Mouse (Mus musculus) lung, adult 2 months (tissue): ENCODE measurements around the gene Cse1l. TPM values are rescaled to one million over a fixed set of nuclear protein-coding genes. Genes with fewer than 3 reads are reported as not detected.

Experiments used
- DNase-seq: peaks from one replicate; pipeline ENCODE4 v3.0.0; 2022
- H3K4me1 ChIP-seq: fragments of 200-500 bp; 2 replicates; pipeline ENCODE4 v1.6.1; 2011; ENCODE audit warnings: low read length; ENCODE audit not compliant: control insufficient read depth, insufficient read depth
- H3K4me3 ChIP-seq: fragments of 200-500 bp; replicated peaks from 2 replicates; pipeline ENCODE3; 2011; ENCODE audit warnings: low read depth, mild to moderate bottlenecking, control low read depth, low read length; ENCODE audit errors: extremely low read depth
- CTCF ChIP-seq: fragments of 200-500 bp; IDR thresholded peaks from 2 replicates; pipeline ENCODE4 v1.5.1; 2011; ENCODE audit warnings: mild to moderate bottlenecking, low read length, control low read depth; ENCODE audit not compliant: insufficient read depth
- POLR2A ChIP-seq: fragments of 200-500 bp; IDR thresholded peaks from 2 replicates; pipeline ENCODE4 v1.6.1; 2011; ENCODE audit warnings: low read depth, mild to moderate bottlenecking, control low read depth, low read length, borderline replicate concordance; ENCODE audit errors: extremely low read depth
- WGBS: fragments of 180-500 bp; shearing (Covaris S2); methylation state at CpG from one replicate; pipeline ENCODE4 v1.1.7; 2018; 5-methylcytosine and 5-hydroxymethylcytosine counted together
- polyA plus RNA-seq: library from polyadenylated mRNA; depleted of rRNA; stranded (reverse); fragments of >200 nt; gene quantifications from 2 replicates; pipeline ENCODE4 v1.2.3, GENCODE M21; 2012

Cse1l gene
- polyA plus RNA-seq, 1 experiment = 12.2 TPM

DNA sequence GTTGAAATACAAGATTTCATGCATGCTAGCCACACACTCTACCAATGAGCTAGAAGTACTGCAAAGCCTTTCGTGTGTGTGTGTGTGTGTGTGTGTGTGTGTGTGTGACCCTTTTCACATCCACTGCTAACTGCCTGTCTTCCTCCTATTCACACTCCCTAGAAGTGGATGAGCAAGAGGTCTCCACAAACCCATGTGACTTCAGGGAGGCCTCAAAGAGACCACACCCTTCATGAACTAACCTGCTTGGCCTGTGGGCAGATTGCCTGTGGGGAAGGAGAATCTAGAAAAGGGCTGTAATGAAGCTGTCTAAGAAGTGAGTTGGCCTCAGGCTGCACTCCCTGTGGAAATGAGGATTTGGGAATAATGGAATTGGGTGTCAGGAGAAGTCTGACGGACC is 6.7 kb upstream of the Cse1l start:
- WGBS = 86% methylated on average over 2 of the region's 2 CpGs
- Histone ChIP-seq H3K4me3 (no peak overlapping the region), H3K4me1 (no peaks in the 10 kb centered on the region)
- no peak for DNase-seq
- TF ChIP-seq POLR2A = no peak
- no peak for TF ChIP-seq CTCF

DNA sequence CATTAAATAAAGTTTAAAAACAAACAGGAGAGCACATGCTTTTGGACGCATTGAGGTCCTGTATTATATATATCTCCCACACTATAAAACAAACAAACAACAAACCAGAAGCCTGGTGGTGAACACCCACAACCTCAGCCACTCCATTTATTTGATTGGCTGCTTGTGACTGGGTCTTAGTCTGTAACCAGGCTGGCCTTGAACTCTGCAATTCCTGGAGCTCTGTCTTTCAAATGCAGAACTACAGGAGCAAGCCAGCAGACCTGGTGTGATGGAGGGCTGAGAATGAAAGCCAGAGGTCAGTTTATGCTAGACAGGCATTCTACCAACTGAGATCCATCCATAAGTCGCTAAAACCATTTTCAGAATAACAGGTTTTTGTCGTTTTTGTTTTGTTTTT is 6.1 kb upstream of the Cse1l start:
- TF ChIP-seq CTCF (no peak), POLR2A (no peak)
- no peak for DNase-seq
- Histone ChIP-seq H3K4me3 (no peak overlapping the region), H3K4me1 (no peaks in the 10 kb centered on the region)
- 68% methylated on average over 3 of the region's 3 CpGs for WGBS

DNA sequence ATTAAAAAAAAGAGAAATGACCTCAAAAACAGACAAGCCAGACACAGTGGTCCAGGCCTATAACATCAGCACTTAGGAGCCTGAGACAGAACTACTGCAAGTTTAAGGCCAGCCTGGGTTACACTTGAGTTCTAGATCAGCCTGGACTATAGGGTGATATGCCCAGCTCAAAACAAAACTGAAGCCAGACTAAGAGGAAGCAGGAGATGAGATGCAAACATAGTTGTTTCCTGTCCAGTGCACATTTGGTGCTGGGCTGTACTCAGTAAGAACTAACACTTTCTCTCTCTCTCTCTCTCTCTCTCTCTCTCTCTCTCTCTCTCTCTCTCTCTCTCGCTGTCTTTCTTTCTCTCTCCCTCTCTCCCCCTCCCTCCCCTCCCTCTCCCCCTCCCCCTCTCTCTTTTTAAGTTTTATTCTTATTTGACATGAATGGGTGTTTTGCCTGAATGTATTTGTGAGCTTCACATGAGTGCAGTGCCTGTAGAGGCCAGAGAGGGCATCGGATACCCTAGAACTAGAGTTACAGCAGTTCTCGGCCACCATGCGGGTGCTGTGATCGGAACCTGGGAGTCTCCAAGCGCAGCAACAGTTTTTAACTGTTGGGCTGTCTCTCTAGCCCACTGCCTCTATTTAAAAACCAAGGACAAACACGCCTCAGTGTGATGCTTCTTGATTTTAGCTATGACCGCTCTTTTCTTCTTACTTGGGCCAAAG is 4.9 kb upstream of the Cse1l start:
- TF ChIP-seq CTCF = no peak
- TF ChIP-seq POLR2A = no peak
- H3K4me1 ChIP-seq = no peaks in the 10 kb centered on the region
- 84% methylated on average over 8 of the region's 8 CpGs for WGBS

DNA sequence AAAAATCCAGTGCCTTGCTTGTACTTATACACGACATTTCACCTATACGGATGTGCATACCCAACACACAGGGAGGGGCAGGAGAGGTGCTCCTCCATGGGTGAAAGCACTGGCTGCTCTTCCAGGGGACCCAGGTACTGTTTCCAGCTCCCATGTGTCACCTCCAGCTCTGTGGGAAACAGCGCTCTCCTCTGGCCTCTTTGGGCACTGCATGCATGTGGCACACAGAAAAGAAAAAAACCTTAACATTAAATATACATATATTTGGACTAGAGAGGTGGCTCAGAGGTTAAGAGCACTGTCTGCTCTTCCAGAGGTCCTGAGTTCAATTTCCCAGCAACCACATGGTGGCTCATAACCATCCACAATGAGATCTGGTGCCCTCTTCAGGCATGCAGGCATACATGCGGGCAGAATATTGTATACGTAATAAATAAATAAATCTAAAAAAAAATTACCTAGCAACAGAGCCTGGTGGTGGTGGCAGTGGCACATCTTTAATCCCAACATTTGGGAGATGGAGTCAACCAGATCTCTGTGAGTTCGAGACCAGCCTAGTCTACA is 2.0 kb upstream of the Cse1l start:
- DNase-seq = no peak
- Histone ChIP-seq H3K4me3 (no peak overlapping the region), H3K4me1 (no peaks in the 10 kb centered on the region)
- TF ChIP-seq CTCF (peak; percentile 22; the same call in 1 of the 2 replicates), POLR2A (no peak)
- WGBS = 84% methylated on average over 6 of the region's 6 CpGs

More for the DNA sequence above, 4.9 kb upstream of the Cse1l start:
- no peak for DNase-seq
- H3K4me3 ChIP-seq = no peak overlapping the region

DNA sequence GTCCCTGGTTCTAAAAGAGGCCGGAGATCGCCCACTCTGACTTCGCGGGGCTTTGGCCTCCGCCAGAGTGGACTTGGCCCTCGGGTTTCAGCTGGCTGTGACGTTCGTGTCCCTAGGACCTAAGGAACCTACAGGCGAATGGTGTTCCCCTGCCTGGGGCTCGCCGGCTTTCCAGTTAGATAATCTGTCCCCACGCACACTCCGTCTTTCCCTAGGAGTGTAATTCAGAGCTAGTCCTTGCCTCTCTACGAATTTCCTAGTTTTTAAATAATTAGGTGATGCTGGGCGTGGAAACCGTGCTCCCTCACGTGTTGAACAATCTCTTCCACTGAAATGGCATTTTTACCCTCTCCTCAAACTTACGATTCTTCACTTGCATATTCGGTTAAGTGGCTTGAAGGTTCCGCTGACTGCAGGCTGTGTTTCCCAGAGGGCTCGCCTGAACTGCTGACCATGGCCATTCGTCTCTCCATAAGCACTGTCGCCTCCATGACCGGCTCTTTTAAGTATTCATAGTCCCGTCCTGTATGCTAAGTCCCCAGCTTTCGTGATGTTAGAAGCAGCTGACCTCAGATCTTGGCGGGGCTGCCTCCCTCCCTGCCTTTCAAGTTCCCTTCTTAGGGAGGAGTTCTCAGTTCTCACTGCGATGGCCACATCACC is 813 bp downstream of the Cse1l start:
- Histone ChIP-seq H3K4me1 (no peaks in the 10 kb centered on the region), H3K4me3 (peak overlapping the region; percentile 93)
- no peak for DNase-seq
- no peak for TF ChIP-seq POLR2A
- no peak for TF ChIP-seq CTCF
- WGBS = under 1% methylated on average over 28 of the region's 28 CpGs

DNA sequence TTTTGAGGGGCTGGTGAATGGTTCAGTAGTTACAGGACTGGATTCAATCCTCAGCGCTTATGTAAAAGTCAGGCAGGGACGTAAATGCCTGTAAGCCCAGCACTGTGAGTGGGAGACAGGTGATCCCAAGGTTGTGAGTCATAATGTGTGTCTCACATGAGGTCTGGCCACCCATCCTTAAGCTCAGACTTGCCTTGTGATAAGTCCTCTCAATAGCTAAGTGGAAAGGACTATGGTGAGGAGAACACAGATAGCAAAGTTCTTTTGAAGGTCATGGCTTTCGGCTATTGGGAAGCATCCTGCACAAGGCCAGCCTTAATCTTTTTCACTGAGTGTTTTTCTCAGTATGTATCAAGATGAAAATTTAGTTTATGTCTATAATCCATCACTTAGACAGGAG is 3.9 kb downstream of the Cse1l start:
- TF ChIP-seq CTCF = no peak
- TF ChIP-seq POLR2A = no peak
- 91% methylated on average over 3 of the region's 3 CpGs for WGBS
- Histone ChIP-seq H3K4me3 (no peak overlapping the region), H3K4me1 (no peaks in the 10 kb centered on the region)
- DNase-seq = no peak

DNA sequence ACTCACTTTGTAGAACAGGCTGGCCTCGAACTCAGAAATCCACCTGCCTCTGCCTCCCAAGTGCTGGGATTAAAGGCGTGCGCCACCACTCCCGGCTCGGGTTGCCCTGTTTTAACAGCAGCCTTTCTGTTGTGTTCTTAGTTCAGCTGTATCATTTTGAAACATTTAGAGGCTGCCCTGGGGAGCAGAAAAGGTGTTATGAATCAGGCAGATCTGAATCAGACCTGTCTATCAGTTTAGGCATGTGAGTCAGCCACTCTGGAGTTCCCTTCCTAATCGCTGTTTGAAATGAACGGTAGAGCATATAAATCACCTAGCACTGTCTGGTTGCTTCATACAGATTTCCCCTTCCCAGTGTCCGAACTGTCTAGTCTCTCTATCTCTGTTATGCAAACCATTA is 4.7 kb downstream of the Cse1l start:
- 89% methylated on average over 8 of the region's 8 CpGs for WGBS
- no peak for DNase-seq
- no peak for TF ChIP-seq POLR2A
- Histone ChIP-seq H3K4me1 (no peaks in the 10 kb centered on the region), H3K4me3 (no peak overlapping the region)

DNA sequence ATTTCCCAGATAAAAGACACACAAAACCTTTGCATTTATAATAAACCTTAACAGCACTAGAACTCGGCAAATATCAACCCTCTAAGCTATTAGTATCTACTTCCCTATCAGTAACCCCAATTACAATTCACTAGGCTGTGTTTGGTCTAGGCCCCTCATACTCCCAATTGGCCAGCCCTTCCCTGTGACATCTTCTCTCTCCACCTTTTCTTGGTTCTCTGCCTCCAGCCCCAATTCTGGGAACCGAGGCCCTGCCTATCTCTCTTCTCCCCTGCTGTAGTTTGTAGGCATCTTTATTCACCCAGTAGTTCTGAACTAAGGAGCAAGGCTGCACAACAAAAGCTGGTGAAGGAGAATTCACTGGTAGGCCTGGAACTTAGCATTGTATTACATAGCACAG is 18.1 kb downstream of the Cse1l start:
- Histone ChIP-seq H3K4me1 (no peaks in the 10 kb centered on the region), H3K4me3 (no peak overlapping the region)
- no peak for DNase-seq
- TF ChIP-seq POLR2A = no peak
- no peak for TF ChIP-seq CTCF
- WGBS = 86% methylated on average over 2 of the region's 2 CpGs

DNA sequence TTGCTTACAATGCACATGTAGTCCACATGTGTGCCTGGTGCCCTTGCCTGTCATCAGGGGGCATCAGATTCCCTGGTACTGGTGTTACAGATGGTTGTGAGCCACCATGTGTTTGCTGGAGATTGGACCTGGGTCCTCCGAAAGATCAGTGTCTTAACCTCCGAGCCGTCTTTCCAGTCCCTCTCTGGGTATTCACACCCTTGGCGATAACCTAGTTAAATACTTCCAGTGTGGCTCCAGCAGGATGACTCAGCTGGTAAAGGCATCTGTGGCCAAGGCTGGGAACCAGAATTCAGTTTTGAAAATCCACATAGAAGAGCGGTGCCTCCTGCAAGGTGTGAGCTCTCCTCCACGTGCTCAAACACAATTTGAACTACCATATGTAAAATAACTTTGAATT is 28.1 kb downstream of the Cse1l start:
- no peaks in the 10 kb centered on the region for H3K4me1 ChIP-seq
- DNase-seq = no peak
- no peak overlapping the region for H3K4me3 ChIP-seq
- no peak for TF ChIP-seq POLR2A
- TF ChIP-seq CTCF = no peak
- WGBS = 76% methylated on average over 6 of the region's 6 CpGs

DNA sequence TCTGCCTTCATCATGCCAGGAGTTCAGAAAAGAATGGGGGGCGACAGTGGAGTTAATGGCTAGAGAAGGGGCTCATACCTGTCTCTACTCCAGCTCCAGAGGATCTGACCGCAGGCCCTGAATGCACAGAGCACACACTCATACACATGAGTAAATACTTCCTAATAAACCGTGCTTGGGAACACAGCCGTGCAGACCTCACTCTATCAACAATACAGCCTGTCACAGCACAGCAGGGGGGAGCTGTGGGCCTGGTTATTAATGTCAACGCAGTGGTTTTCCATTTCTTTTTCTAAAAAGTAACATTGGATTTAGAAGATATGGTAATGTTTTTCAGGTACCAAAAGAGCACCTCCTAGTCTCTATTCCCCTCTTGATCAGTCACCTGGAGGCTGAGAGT is 28.6 kb downstream of the Cse1l start:
- WGBS = 63% methylated on average over 5 of the region's 5 CpGs
- DNase-seq = no peak
- TF ChIP-seq CTCF (no peak), POLR2A (no peak)
- Histone ChIP-seq H3K4me3 (no peak overlapping the region), H3K4me1 (no peaks in the 10 kb centered on the region)
